Mouse (Mus musculus): Measurements from ENCODE around the gene Mrln.

Gene Mrln

DNA sequence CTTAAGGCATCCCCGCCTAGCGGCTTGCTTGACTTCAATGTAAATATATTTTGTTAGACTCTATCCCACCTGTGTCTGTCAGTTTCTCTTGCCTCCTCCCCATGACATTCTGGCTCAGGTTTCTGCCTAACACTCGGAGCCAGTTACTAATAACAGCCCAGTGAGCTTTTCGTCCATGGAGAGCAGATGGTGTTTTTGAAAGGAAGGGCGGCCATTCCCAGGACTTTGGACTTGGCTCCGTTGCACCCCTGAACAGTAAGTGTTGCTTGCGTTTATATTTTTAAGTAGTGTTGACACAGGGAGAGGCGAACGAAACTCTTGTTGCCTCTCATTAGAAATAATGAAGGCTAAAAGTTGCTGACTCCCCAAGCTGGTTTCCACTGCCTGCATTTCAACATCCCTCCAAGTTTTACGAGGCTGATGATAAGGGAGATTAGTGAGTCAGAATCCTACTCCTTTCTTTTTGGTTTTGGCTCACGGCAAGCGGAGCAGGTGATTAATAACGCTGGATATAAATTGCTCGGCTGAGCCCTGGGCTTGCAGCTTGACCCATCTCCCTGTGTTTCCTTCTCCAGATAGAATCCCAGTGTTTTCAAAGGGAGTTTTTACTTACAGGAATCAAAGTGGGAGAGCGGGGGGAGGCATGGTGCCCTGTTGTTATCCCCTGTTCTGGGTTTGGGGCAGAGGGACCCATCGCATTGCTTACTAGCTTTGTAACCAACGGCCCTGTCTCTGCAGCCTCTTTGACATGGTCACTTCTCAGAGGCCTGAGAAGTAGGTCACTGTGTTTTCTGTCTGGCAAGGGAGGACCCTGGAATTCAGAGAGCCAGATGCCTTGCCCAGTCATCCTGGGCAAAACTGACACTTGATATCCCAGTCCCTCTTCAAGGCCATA lies at the start of gene Mrln:
Mrln (plus strand) TSS at position 160 of the 895 bp plus-strand sequence.
- no peak for DNase-seq (ENCODE audit: low read depth, low spot score)

GRCm38 (mm10) chr10:70156431-70157165 lies 47.9 kb upstream of the Mrln start:
- peak; percentile 78 for DNase-seq (ENCODE audit: low read depth, low spot score)

GRCm38 (mm10) chr10:70159651-70160320 lies 44.7 kb upstream of the Mrln start:
- DNase-seq (ENCODE audit: low read depth, low spot score): no peak

- no peak for DNase-seq (ENCODE audit: low read depth, low spot score)
Measured at GRCm38 (mm10) chr10:70160811-70161210, 43.7 kb upstream of the Mrln start.

DNA sequence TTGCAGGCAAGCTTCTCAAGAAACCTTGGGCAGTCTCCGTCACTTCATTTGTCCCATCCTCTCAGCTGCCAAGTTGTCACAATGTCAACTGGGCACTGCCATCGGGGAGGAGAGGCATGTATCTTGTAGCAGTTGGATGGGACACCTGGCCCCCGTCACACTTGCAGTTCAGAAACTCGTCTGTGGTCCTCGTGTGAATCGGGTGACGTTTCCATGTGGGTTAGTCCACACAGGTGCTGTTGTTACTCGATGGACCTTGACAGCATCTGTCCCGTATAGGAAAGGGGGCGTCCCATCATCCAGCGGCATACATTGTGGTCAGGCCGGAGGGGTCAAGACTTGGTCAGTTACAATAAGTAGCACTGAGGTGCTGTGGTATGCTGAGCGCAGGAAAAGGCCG lies 43.0 kb upstream of the Mrln start:
- no peak for DNase-seq (ENCODE audit: low read depth, low spot score)

- DNase-seq (ENCODE audit: low read depth, low spot score): no peak
Measured at GRCm38 (mm10) chr10:70163681-70164080, 40.8 kb upstream of the Mrln start.

- DNase-seq (ENCODE audit: low read depth, low spot score): no peak
Measured at GRCm38 (mm10) chr10:70165877-70166276, 38.6 kb upstream of the Mrln start.

DNA sequence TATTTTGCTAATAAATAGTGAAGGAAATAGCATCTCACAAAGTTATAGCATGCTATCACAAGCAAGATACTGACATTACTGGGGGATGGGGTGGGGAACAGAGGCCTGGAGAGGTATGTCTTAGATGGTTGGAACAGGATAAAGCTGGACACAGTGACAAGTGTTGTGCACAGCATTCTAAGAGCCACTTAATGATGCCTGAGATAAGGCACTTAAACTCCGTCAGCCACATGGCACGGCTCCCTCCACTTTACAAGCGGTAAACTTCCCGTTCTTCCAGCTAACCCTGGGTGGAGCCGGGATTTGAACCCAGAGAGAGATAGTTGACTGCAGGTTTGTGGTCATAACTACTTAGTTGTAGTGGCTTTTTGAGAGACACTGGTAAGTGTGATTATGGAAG lies 38.0 kb upstream of the Mrln start:
- DNase-seq (ENCODE audit: low read depth, low spot score): no peak

GRCm38 (mm10) chr10:70167625-70168024 lies 36.8 kb upstream of the Mrln start:
- DNase-seq (ENCODE audit: low read depth, low spot score): no peak

DNA sequence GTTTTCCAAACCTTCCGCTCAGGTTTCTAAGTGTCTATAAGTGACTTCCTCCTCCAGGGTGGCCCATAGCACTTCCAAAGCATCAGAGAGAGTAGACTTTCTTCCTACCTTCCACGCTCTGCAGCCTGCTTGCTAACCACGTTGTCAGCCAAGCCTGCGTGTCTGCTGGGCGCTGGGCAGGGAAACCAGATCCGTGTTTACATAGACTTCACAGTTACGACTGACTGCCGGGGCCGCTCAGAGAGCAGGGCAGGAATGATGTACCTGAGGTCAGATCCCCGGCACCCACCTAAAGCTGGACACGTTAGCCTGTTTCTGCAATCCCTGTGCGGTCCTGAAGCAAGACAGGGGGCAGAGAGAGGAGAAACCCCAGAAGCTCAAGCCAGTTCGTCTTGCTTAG lies 36.1 kb upstream of the Mrln start:
- DNase-seq (ENCODE audit: low read depth, low spot score): no peak

- DNase-seq (ENCODE audit: low read depth, low spot score): no peak
Measured at GRCm38 (mm10) chr10:70169044-70169443, 35.4 kb upstream of the Mrln start.

- peak; percentile 69 for DNase-seq (ENCODE audit: low read depth, low spot score)
Measured at GRCm38 (mm10) chr10:70173314-70173713, 31.1 kb upstream of the Mrln start.

DNA sequence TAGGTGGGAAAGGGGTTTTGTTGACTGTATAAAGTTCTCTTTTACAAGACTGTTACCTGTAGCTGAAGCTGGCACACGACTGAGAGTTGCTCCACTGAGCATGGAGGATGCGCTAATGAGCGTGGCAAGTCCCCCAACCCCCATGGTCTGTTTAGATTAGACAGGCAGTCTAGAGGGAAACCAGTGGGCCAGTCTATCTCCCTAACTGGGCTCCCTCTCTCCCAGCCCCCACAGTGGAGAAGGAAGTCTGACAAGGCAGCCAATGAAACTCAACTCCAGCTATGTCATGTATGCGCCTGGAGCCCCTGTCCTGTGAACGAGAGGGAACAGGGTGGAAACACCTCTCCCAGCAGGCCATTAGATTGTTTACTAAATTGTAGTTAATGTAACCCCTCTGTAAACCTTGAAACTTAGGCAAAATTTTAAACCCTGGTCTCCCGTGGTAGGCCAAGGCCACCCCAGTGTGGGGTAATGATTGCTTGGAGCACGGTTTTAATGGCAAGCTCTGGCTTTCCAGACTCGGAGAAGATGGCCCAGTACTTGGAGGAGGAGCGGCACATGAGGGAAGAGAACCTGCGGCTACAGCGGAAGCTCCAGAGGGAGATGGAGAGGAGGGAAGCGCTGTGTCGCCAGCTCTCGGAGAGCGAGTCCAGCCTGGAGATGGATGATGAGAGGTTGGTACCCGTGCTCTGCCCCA lies 29.8 kb upstream of the Mrln start:
- DNase-seq (ENCODE audit: low read depth, low spot score): no peak

DNA sequence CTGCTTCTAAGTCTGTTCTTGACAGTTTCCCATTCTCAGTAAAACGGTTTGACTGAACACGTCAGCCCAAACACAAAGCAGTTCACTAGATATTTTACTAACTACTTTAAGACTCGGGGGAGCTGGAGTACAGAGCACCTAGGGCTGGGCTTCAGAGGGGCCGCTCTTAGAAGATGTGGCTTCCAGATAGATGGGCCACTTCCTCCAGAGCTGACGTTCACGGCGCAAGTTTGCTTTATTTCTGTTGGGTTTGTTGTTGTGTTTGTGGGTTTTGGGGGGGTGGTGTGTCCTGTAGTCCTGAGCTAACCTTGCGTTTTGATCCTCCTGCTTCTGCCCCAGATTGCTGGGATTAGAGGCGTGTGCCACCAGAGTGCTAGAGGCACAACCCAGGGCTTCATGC lies 23.7 kb upstream of the Mrln start:
- DNase-seq (ENCODE audit: low read depth, low spot score): no peak

GRCm38 (mm10) chr10:70181279-70181972 lies 23.0 kb upstream of the Mrln start:
- DNase-seq (ENCODE audit: low read depth, low spot score): no peak

GRCm38 (mm10) chr10:70183210-70184080 lies 21.0 kb upstream of the Mrln start:
- DNase-seq (ENCODE audit: low read depth, low spot score): no peak

DNA sequence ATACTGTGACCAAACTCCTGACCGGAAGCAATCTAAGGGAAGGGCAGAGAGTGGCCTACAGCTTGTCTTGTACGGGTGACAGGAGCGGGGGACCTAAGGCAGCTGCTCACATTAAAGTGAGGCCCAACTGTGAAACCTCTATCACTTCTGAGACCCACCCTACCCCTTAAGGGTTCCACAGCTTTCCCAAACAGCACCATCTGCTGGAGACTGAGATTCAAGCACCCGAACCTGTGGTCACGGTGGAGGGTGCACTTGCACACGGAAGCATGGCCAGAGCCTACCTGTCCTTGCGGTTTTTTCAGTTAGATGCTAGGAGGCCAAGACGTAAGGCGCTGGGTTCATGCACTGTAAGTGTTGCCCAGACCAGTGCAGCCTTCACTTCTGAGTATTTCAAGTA lies 18.3 kb upstream of the Mrln start:
- DNase-seq (ENCODE audit: low read depth, low spot score): peak; percentile 67

GRCm38 (mm10) chr10:70186586-70186985 lies 17.9 kb upstream of the Mrln start:
- DNase-seq (ENCODE audit: low read depth, low spot score): no peak

DNA sequence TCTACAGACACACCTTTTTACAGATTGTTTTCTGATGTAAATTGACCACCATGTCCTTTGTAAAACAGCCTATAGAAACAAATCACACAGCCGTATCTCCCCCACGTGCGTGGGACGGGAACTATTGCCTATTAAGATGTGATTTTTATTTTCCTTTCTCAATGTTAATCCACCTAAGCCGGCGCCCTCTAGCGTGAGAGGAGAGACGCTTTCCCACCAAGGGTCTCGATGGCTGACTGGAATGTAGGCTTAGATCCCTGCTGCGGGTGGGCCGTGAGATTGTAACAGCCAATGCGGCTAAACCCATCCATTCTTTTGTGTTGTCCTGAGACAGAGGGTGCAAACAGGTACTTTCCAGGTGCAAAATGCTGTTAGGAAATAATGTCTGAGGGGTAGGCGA lies 14.6 kb upstream of the Mrln start:
- peak; percentile 62 for DNase-seq (ENCODE audit: low read depth, low spot score)

DNA sequence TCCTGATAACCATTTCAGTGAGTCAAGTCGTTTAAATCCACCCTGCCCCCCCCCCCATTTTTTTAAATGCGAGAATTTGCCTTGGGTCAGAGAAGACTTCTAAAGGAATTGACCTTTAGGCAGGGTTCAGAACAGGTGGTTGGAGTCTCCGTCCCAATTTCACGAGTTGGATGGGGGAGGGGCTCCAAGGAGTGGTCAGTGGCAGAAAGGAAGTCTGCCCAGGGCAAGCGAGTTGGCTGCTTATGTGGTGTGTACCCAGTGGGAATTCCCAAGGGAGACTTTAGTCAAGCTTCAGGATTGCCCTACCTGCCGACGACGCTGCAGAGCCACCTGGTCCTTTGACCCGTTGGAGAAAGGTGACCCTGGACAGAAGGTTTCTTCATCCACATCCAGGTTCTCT lies 10.2 kb upstream of the Mrln start:
- no peak for DNase-seq (ENCODE audit: low read depth, low spot score)

Measured in ES-CJ7 (cell line).